In the genomic region with DNA sequence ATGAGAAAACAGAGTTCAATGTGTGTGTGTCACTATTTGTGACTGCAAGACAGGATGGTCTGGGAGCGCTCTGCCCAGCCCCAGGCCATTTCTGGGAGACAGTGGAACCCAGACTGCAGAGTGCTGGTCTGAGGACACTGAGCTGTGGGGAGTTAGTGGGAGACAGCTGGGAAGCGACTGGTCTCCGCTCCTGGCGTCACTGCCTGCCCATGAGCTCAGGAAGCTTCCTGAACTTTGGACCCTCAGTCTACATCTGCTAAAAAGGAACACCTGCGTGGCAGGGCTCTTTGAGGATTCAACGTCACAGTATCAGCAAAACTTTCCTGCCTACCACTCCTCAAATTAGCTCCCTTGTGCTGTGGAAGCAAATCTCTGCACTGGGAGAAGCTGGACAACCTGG, we compare ENCODE assay signal across 29 mouse cellular contexts. TPM values are rescaled to one million over a fixed set of nuclear protein-coding genes. Genes with fewer than 3 reads are reported as not detected.
A peak's percentile ranks its signal among the peaks of the same experiment; 100 is the strongest.
DNase-seq lines count a peak whose midpoint lies in the region; ATAC-seq and TF ChIP-seq lines count a peak whose summit lies in the region.
"Had no signal": no experiment of that assay in that cellular context is flagged by ENCODE, and none has a peak within 500 bp of the region (broad histone marks: within the 10 kb centered on the region; RNA-seq: fewer than 3 reads in every experiment).

No protein-coding gene starts in this region.

- H3K9me3 ChIP-seq in intestine, embryonic 14.5 days (ENCODE audit: control insufficient read depth, low read length), result no peaks in the 10 kb centered on the region
- no peaks in the 10 kb centered on the region for H3K9me3 ChIP-seq in intestine, embryonic 15.5 days
- H3K9me3 ChIP-seq: embryonic facial prominence, embryonic 10.5 days; embryonic facial prominence, embryonic 13.5 days; forebrain, embryonic 12.5 days; forebrain, embryonic 15.5 days; heart, embryonic 12.5 days; heart, embryonic 15.5 days had no signal

- WGBS in intestine, embryonic 14.5 days, result 65% methylated on average over 6 of the region's 6 CpGs
- 55% methylated on average over 6 of the region's 6 CpGs for WGBS in intestine, embryonic 15.5 days
- WGBS in small intestine, adult 2 months, result 43% methylated on average over 6 of the region's 6 CpGs

- H3K36me3 ChIP-seq in intestine, embryonic 14.5 days (ENCODE audit: control insufficient read depth, insufficient read depth, low read length), result no peaks in the 10 kb centered on the region
- H3K36me3 ChIP-seq in intestine, embryonic 15.5 days, result no peaks in the 10 kb centered on the region
- H3K36me3 ChIP-seq in small intestine, adult 2 months (ENCODE audit: control insufficient read depth, insufficient read depth, low read length), result no peaks in the 10 kb centered on the region
- H3K36me3 ChIP-seq: embryonic facial prominence, embryonic 10.5 days; embryonic facial prominence, embryonic 13.5 days; forebrain, embryonic 12.5 days; forebrain, embryonic 15.5 days; heart, embryonic 12.5 days; heart, embryonic 15.5 days had no signal

- no peak for DNase-seq in intestine, embryonic 14.5 days (ENCODE audit: low spot score)
- no peak for DNase-seq in heart, postnatal 36 days
- DNase-seq: adrenal gland, adult 2 months; adrenal gland, postnatal 14 days; cerebellum, adult 11-12 months; cerebellum, adult 8-10 months; cerebellum, postnatal 10 days; cerebellum, postnatal 36 days; embryo, embryonic 11 days; gastrocnemius, postnatal 25 days; heart, adult 18-20 months; heart, postnatal 10 days; heart, postnatal 4 days had no signal

- no peak for TF ChIP-seq CTCF in small intestine, adult 2 months (IDR thresholded peaks at IDR 0.05; ENCODE audit: extremely low read depth, insufficient read length, insufficient replicate concordance, low read depth, low read length)

- intact Hi-C loops in heart, postnatal 36 days (cut with DNase I), result no loop called here

- H3K4me2 ChIP-seq in intestine, embryonic 14.5 days (ENCODE audit: low read length), result no peak overlapping the region
- H3K4me2 ChIP-seq in intestine, embryonic 15.5 days (replicated peaks), result no peak overlapping the region
- H3K4me2 ChIP-seq: embryonic facial prominence, embryonic 13.5 days; forebrain, embryonic 12.5 days; forebrain, embryonic 15.5 days; heart, embryonic 12.5 days; heart, embryonic 15.5 days; hindbrain, embryonic 14.5 days had no signal

- ATAC-seq in intestine, embryonic 14.5 days (replicated peaks; ENCODE audit: low FRiP score, low TSS enrichment, low read depth), result 0 out of 2 replicates have a peak, but pooled peaks have one; percentile 48
- peak; percentile 70 for ATAC-seq in intestine, embryonic 15.5 days
- ATAC-seq in cerebellum, adult (ENCODE audit: insufficient number of reproducible peaks, low FRiP score, low TSS enrichment), result no peak
- no peak for ATAC-seq in megakaryocyte-erythroid progenitor cell, adult 5-6 weeks (replicated peaks; ENCODE audit: low FRiP score, low TSS enrichment, poor library complexity, severe bottlenecking)
- ATAC-seq: CD4-positive, CD25-positive, alpha-beta regulatory T cell, adult 4 months; forebrain, embryonic 15.5 days had no signal

- H3K4me1 ChIP-seq in intestine, embryonic 14.5 days (replicated peaks; ENCODE audit: control insufficient read depth, insufficient read depth, low read length), result no peaks in the 10 kb centered on the region
- peaks cover 14% of the 10 kb centered on the region; the same call in 1 of the 2 replicates for H3K4me1 ChIP-seq in intestine, embryonic 15.5 days (replicated peaks)
- peaks cover 25% of the 10 kb centered on the region for H3K4me1 ChIP-seq in small intestine, adult 2 months (ENCODE audit: control insufficient read depth, insufficient read depth, insufficient read length, low read length)
- H3K4me1 ChIP-seq: embryonic facial prominence, embryonic 10.5 days; embryonic facial prominence, embryonic 13.5 days; forebrain, embryonic 12.5 days; forebrain, embryonic 15.5 days; heart, embryonic 15.5 days had no signal

- no peaks in the 10 kb centered on the region for H3K27me3 ChIP-seq in intestine, embryonic 14.5 days (replicated peaks; ENCODE audit: control insufficient read depth, insufficient read depth, low read length)
- H3K27me3 ChIP-seq in intestine, embryonic 15.5 days (replicated peaks), result no peaks in the 10 kb centered on the region
- no peaks in the 10 kb centered on the region for H3K27me3 ChIP-seq in small intestine, adult 2 months (ENCODE audit: control insufficient read depth, insufficient read depth, low read length)
- H3K27me3 ChIP-seq: embryonic facial prominence, embryonic 13.5 days; forebrain, embryonic 12.5 days; forebrain, embryonic 15.5 days; heart, embryonic 12.5 days; heart, embryonic 15.5 days had no signal

- no peak overlapping the region for H3K27ac ChIP-seq in intestine, embryonic 14.5 days (ENCODE audit: low read depth)
- no peak overlapping the region for H3K27ac ChIP-seq in intestine, embryonic 15.5 days
- H3K27ac ChIP-seq in small intestine, adult 2 months (ENCODE audit: insufficient read depth, low read depth, low read length), result peak overlapping the region; percentile 52
- H3K27ac ChIP-seq: embryonic facial prominence, embryonic 10.5 days; embryonic facial prominence, embryonic 13.5 days; forebrain, embryonic 12.5 days; forebrain, embryonic 15.5 days; heart, embryonic 15.5 days; hindbrain, embryonic 14.5 days had no signal

- H3K9ac ChIP-seq in intestine, embryonic 14.5 days (ENCODE audit: low read length), result no peak overlapping the region
- H3K9ac ChIP-seq in intestine, embryonic 15.5 days, result no peak overlapping the region
- H3K9ac ChIP-seq: embryonic facial prominence, embryonic 13.5 days; forebrain, embryonic 12.5 days; forebrain, embryonic 15.5 days; heart, embryonic 12.5 days; heart, embryonic 15.5 days; hindbrain, embryonic 14.5 days had no signal

- TF ChIP-seq POLR2A in small intestine, adult 2 months (IDR thresholded peaks at IDR 0.05; ENCODE audit: low read depth, low read length), result 0 out of 2 replicates have a peak, but pooled peaks have one; percentile 27

- H3K4me3 ChIP-seq in intestine, embryonic 14.5 days (ENCODE audit: low read depth, low read length), result no peak overlapping the region
- H3K4me3 ChIP-seq in intestine, embryonic 15.5 days (replicated peaks), result no peak overlapping the region
- H3K4me3 ChIP-seq in small intestine, adult 2 months (ENCODE audit: low read depth, low read length), result no peak overlapping the region
- H3K4me3 ChIP-seq: embryonic facial prominence, embryonic 10.5 days; embryonic facial prominence, embryonic 13.5 days; erythroblast, embryonic 14.5 days; forebrain, embryonic 12.5 days; forebrain, embryonic 15.5 days; heart, embryonic 12.5 days; heart, embryonic 15.5 days had no signal

RNA-seq across cellular contexts. Expression of a gene that starts 30.9 kb away (rescaled TPM):
- polyA plus RNA-seq in intestine, embryonic 14.5 days (2014; fragmentation: Nextera tagmentation; extraction: Ambion mirVana), result 7.7 and 10.4 TPM in 2 replicates
- 6.6 and 7.2 TPM in 2 replicates for polyA plus RNA-seq in intestine, embryonic 15.5 days (2015; fragmentation: Nextera tagmentation; extraction: Ambion mirVana)
- 17.9 and 43.6 TPM in 2 replicates for polyA plus RNA-seq in small intestine, adult 2 months (2012; rRNA removed)
- 1.4 and 2.4 TPM in 2 replicates for total RNA-seq in megakaryocyte-erythroid progenitor cell, adult 5-6 weeks (2014; fragmentation: Nextera tagmentation)
- total RNA-seq in megakaryocyte-erythroid progenitor cell, adult 5-6 weeks (2017), result 4.0 TPM in 1 of 2 replicates, not detected in the other
- under 1 TPM; 0.30 to 0.42 TPM for total RNA-seq in heart, postnatal 36 days (2021)
- total RNA-seq: gastrocnemius, adult 8-10 months; gastrocnemius, postnatal 25 days; MEL had no signal
- polyA plus RNA-seq: C2C12; CD4-positive, CD25-positive, alpha-beta regulatory T cell, adult 4 months had no signal

Comparison
In these comparisons a context has a peak if more than half of its experiments do, and no peak if none do; other contexts are left out.
1. ATAC-seq: peak in intestine, embryonic 14.5 days (single experiment) and intestine, embryonic 15.5 days (single experiment); none in cerebellum, adult (single experiment) and megakaryocyte-erythroid progenitor cell, adult 5-6 weeks (single experiment).